Mouse (Mus musculus) kidney, postnatal 0 days (tissue): ENCODE data around the gene Ndufab1. TPM values are rescaled to one million over a fixed set of nuclear protein-coding genes. Genes with fewer than 3 reads are reported as not detected.

Source experiments
- ATAC-seq: fragments of 200-750 bp; cut with Nextera tagmentation; replicated peaks from 2 replicates; pipeline ENCODE4 v1.8.0; 2017; ENCODE audit warnings: low read depth, moderate number of reproducible peaks, moderate TSS enrichment, moderate library complexity; ENCODE audit not compliant: low FRiP score
- DNase-seq: peaks from one replicate; pipeline ENCODE4 v3.0.0-alpha.2; 2016; ENCODE audit warnings: low spot score
- H3K27ac ChIP-seq: fragments of 300-500 bp; sonication (generic); 2 replicates; pipeline ENCODE4 v1.5.1; 2014; ENCODE audit warnings: mild to moderate bottlenecking
- H3K27me3 ChIP-seq: fragments of 300-500 bp; sonication (generic); 2 replicates; pipeline ENCODE4 v1.6.1; 2014; ENCODE audit warnings: low read length, mixed read lengths; ENCODE audit not compliant: insufficient read depth
- H3K36me3 ChIP-seq: fragments of 300-500 bp; sonication (generic); 2 replicates; pipeline ENCODE4 v1.6.1; 2014; ENCODE audit warnings: low read length, mixed read lengths; ENCODE audit not compliant: insufficient read depth
- H3K4me1 ChIP-seq: fragments of 300-500 bp; sonication (generic); replicated peaks from 2 replicates; pipeline ENCODE4 v1.6.1; 2014; ENCODE audit warnings: antibody characterized with exemption, low read length, mixed read lengths; ENCODE audit not compliant: insufficient read depth
- H3K4me2 ChIP-seq: fragments of 300-500 bp; sonication (generic); 2 replicates; pipeline ENCODE4 v1.6.1; 2014; ENCODE audit warnings: mild to moderate bottlenecking, low read length, moderate library complexity, mixed read lengths
- H3K4me3 ChIP-seq: fragments of 300-500 bp; sonication (generic); replicated peaks from 2 replicates; pipeline ENCODE4 v1.5.1; 2014; ENCODE audit warnings: low read depth, low read length
- H3K9ac ChIP-seq: fragments of 300-500 bp; sonication (generic); 2 replicates; pipeline ENCODE4 v1.6.1; 2014; ENCODE audit warnings: low read depth, low read length
- H3K9me3 ChIP-seq: fragments of 300-500 bp; sonication (generic); replicated peaks from 2 replicates; pipeline ENCODE4 v1.6.1; 2016; ENCODE audit warnings: low read length, inconsistent platforms, mixed read lengths
- CTCF ChIP-seq: IDR thresholded peaks from 2 replicates; pipeline ENCODE4 v1.5.1; 2016; ENCODE audit warnings: antibody characterized with exemption, low read depth, mild to moderate bottlenecking, moderate library complexity
- WGBS: fragments of 180-500 bp; shearing (Covaris S2); extraction: QIAGEN DNeasy Blood & Tissue Kit; methylation state at CpG from one replicate; pipeline ENCODE4 v1.1.7; 2014; 5-methylcytosine and 5-hydroxymethylcytosine counted together
- polyA plus RNA-seq: library from polyadenylated mRNA; unstranded; fragments of >200 nt; fragmentation: Nextera tagmentation; extraction: Ambion mirVana; gene quantifications from 2 replicates; pipeline ENCODE4 v1.2.1, GENCODE M21; 2015

Ndufab1 gene
- polyA plus RNA-seq, 1 experiment from 2014 or later: 975 TPM

- Histone ChIP-seq H3K27ac (no peak overlapping the region), H3K4me2 (no peak overlapping the region), H3K4me3 (no peak overlapping the region), H3K27me3 (no peaks in the 10 kb centered on the region), H3K4me1 (no peaks in the 10 kb centered on the region), H3K36me3 (peaks cover 19% of the 10 kb centered on the region), H3K9ac (no peak overlapping the region), H3K9me3 (no peaks in the 10 kb centered on the region)
- ATAC-seq (no peak), DNase-seq (no peak)
- TF ChIP-seq CTCF: no peak
- WGBS: 79% methylated on average over 5 of the region's 5 CpGs
Observed at GRCm38 (mm10) chr7:122056633-122057032, 45.1 kb downstream of the Ndufab1 start.

GRCm38 (mm10) chr7:122050834-122051233, 50.9 kb downstream of the Ndufab1 start:
- 71% methylated on average over 1 of the region's 1 CpGs for WGBS
- Histone ChIP-seq H3K4me1 (no peaks in the 10 kb centered on the region), H3K4me3 (no peak overlapping the region), H3K27me3 (no peaks in the 10 kb centered on the region), H3K9me3 (no peaks in the 10 kb centered on the region), H3K36me3 (peaks cover 28% of the 10 kb centered on the region), H3K27ac (peak overlapping the region; percentile 16; the same call in 1 of the 2 replicates), H3K4me2 (no peak overlapping the region), H3K9ac (no peak overlapping the region)
- ATAC-seq: no peak
- no peak for TF ChIP-seq CTCF
- DNase-seq: peak; percentile 75

DNA sequence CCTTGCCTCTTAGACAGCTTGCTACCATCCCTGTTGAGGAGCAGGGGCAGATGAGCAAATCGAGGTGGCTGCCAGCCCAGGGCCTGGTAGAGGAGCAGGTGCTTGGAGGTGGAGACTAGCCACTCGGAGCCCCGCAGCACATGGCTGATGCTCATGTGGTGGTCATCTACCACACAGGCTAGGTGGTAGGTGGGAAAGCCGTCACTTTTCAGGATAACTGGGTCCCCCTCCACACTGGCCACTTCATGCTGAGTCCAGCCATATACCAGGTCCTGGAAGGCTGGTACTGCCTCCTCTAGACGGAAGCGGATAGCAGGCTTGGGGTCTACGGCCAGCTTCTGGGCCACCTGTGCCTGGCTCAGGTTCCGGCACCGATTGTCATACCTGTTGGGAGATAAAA, 53.5 kb downstream of the Ndufab1 start:
- H3K4me2 ChIP-seq: no peak overlapping the region
- ATAC-seq (no peak), DNase-seq (no peak)
- H3K4me3 ChIP-seq: no peak overlapping the region
- no peak for TF ChIP-seq CTCF
- peaks cover 16% of the 10 kb centered on the region for H3K36me3 ChIP-seq
- 93% methylated on average over 9 of the region's 9 CpGs for WGBS
- H3K27ac ChIP-seq: no peak overlapping the region
- H3K4me1 ChIP-seq: no peaks in the 10 kb centered on the region
- no peaks in the 10 kb centered on the region for H3K27me3 ChIP-seq
- H3K9ac ChIP-seq: no peak overlapping the region
- H3K9me3 ChIP-seq: no peaks in the 10 kb centered on the region

- no peaks in the 10 kb centered on the region for H3K4me1 ChIP-seq
- H3K27ac ChIP-seq: no peak overlapping the region
- H3K9me3 ChIP-seq: no peaks in the 10 kb centered on the region
- ATAC-seq (no peak), DNase-seq (no peak)
- no peak overlapping the region for H3K9ac ChIP-seq
- 87% methylated on average over 2 of the region's 2 CpGs for WGBS
- H3K4me3 ChIP-seq: no peak overlapping the region
- no peaks in the 10 kb centered on the region for H3K27me3 ChIP-seq
- no peak for TF ChIP-seq CTCF
- peaks cover 19% of the 10 kb centered on the region for H3K36me3 ChIP-seq
- H3K4me2 ChIP-seq: no peak overlapping the region
Observed at GRCm38 (mm10) chr7:122046813-122047212, 54.9 kb downstream of the Ndufab1 start.

- Histone ChIP-seq H3K9ac (no peak overlapping the region), H3K9me3 (no peaks in the 10 kb centered on the region), H3K4me2 (no peak overlapping the region), H3K4me1 (no peaks in the 10 kb centered on the region), H3K36me3 (peaks cover 21% of the 10 kb centered on the region; the same call in 1 of the 2 replicates), H3K4me3 (no peak overlapping the region), H3K27me3 (no peaks in the 10 kb centered on the region), H3K27ac (no peak overlapping the region)
- 76% methylated on average over 1 of the region's 1 CpGs for WGBS
- no peak for ATAC-seq
- no peak for TF ChIP-seq CTCF
- no peak for DNase-seq
Observed at GRCm38 (mm10) chr7:122045711-122046110, 56.0 kb downstream of the Ndufab1 start.

- ATAC-seq: no peak
- DNase-seq: no peak
- Histone ChIP-seq H3K9ac (no peak overlapping the region), H3K4me3 (no peak overlapping the region), H3K36me3 (peaks cover 21% of the 10 kb centered on the region; the same call in 1 of the 2 replicates), H3K4me1 (no peaks in the 10 kb centered on the region), H3K9me3 (no peaks in the 10 kb centered on the region), H3K27ac (no peak overlapping the region), H3K4me2 (no peak overlapping the region), H3K27me3 (no peaks in the 10 kb centered on the region)
- no peak for TF ChIP-seq CTCF
- 71% methylated on average over 4 of the region's 4 CpGs for WGBS
Observed at GRCm38 (mm10) chr7:122045181-122045634, 56.5 kb downstream of the Ndufab1 start.

DNA sequence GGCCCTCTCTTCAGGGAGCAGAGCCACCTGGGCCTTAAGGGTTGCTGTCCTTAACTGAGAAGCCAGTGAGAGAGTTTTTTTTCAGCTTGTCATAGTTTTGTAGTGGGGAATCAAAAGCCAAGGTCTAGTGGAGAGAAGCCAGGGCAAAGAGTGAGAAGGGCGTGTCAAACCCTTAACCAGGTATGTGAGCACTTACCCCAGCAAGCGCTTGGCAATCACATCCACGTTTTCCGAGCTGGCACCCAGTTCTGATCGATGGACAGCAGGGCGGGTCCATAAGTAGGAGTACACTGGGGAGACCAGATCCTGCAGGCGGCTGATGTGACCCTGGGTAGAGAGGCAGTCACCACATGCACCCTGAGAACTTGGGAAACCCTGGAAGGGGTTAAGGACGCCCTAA, 57.6 kb downstream of the Ndufab1 start:
- H3K4me2 ChIP-seq: no peak overlapping the region
- DNase-seq: no peak
- no peak for TF ChIP-seq CTCF
- no peak overlapping the region for H3K27ac ChIP-seq
- H3K9me3 ChIP-seq: no peaks in the 10 kb centered on the region
- no peaks in the 10 kb centered on the region for H3K4me1 ChIP-seq
- H3K9ac ChIP-seq: no peak overlapping the region
- peaks cover 28% of the 10 kb centered on the region; the same call in 1 of the 2 replicates for H3K36me3 ChIP-seq
- H3K4me3 ChIP-seq: no peak overlapping the region
- no peak for ATAC-seq
- no peaks in the 10 kb centered on the region for H3K27me3 ChIP-seq
- WGBS: 88% methylated on average over 8 of the region's 8 CpGs

Other genes starting within 250 kb of the Ndufab1 start
- 74.1 and 82.9 TPM in 2 replicates for gene Scnn1b, start 236.8 kb downstream of the Ndufab1 start, polyA plus RNA-seq
- gene Cog7, start 120.2 kb downstream of the Ndufab1 start, polyA plus RNA-seq: 11.6 and 14.8 TPM in 2 replicates
- 55.5 and 61.1 TPM in 2 replicates for gene Gga2, start 80.7 kb downstream of the Ndufab1 start, polyA plus RNA-seq
- 40.8 and 42.1 TPM in 2 replicates for gene Ubfd1, start 34.7 kb downstream of the Ndufab1 start, polyA plus RNA-seq
- 14.6 and 14.8 TPM in 2 replicates for gene Ears2, start 34.6 kb downstream of the Ndufab1 start, polyA plus RNA-seq
- gene Palb2, start 31.1 kb upstream of the Ndufab1 start, polyA plus RNA-seq: 8.1 and 8.2 TPM in 2 replicates
- 85.7 and 96.3 TPM in 2 replicates for gene Dctn5, start 31.2 kb upstream of the Ndufab1 start, polyA plus RNA-seq
- 46.6 and 51.4 TPM in 2 replicates for gene Plk1, start 57.6 kb upstream of the Ndufab1 start, polyA plus RNA-seq
- 0.10 and 0.12 TPM in 2 replicates for gene Ern2, start 84.3 kb upstream of the Ndufab1 start, polyA plus RNA-seq
- gene Chp2, start 117.6 kb upstream of the Ndufab1 start, polyA plus RNA-seq: 0.51 and 0.91 TPM in 2 replicates
- gene Prkcb, start 186.9 kb upstream of the Ndufab1 start, polyA plus RNA-seq: 2.1 and 2.2 TPM in 2 replicates